Mouse (Mus musculus): ENCODE results near the gene Prm2. TPM values are rescaled to one million over a fixed set of nuclear protein-coding genes. Genes with fewer than 3 reads are reported as not detected.

Prm2 gene
- total RNA-seq, 2 experiments from 2014 or later, result not detected

- intact Hi-C loops (cut with DNase I), result loop anchor here (5.0 kb wide), 2 partner anchors 40 to 115 kb away; no protein-coding TSS in a partner anchor
- DNase-seq (ENCODE audit: low spot score), result no peak
Measured at GRCm38 (mm10) chr16:10782377-10783151, 13.4 kb downstream of the Prm2 start.

GRCm38 (mm10) chr16:10781862-10782371, 14.0 kb downstream of the Prm2 start:
- intact Hi-C loops (cut with DNase I), result loop anchor here (5.0 kb wide), 2 partner anchors 40 to 115 kb away; no protein-coding TSS in a partner anchor
- DNase-seq (ENCODE audit: low spot score), result no peak

GRCm38 (mm10) chr16:10780631-10781120, 15.3 kb downstream of the Prm2 start:
- no peak for DNase-seq (ENCODE audit: low spot score)
- intact Hi-C loops (cut with DNase I), result loop anchor here (5.0 kb wide), 2 partner anchors 38 to 113 kb away; no protein-coding TSS in a partner anchor

- intact Hi-C loops (cut with DNase I), result no loop called here
- no peak for DNase-seq (ENCODE audit: low spot score)
Measured at GRCm38 (mm10) chr16:10777579-10778160, 18.3 kb downstream of the Prm2 start.

GRCm38 (mm10) chr16:10776322-10776721, 19.6 kb downstream of the Prm2 start:
- no peak for DNase-seq (ENCODE audit: low spot score)
- intact Hi-C loops (cut with DNase I), result no loop called here

GRCm38 (mm10) chr16:10774726-10775125, 21.2 kb downstream of the Prm2 start:
- DNase-seq (ENCODE audit: low spot score), result no peak
- intact Hi-C loops (cut with DNase I), result no loop called here

- intact Hi-C loops (cut with DNase I), result no loop called here
- no peak for DNase-seq (ENCODE audit: low spot score)
Measured at GRCm38 (mm10) chr16:10773543-10773942, 22.4 kb downstream of the Prm2 start.

GRCm38 (mm10) chr16:10771769-10772510, 24.0 kb downstream of the Prm2 start:
- intact Hi-C loops (cut with DNase I), result no loop called here
- no peak for DNase-seq (ENCODE audit: low spot score)

- DNase-seq (ENCODE audit: low spot score), result no peak
- intact Hi-C loops (cut with DNase I), result no loop called here
Measured at GRCm38 (mm10) chr16:10770531-10771325, 25.2 kb downstream of the Prm2 start.

GRCm38 (mm10) chr16:10769661-10770060, 26.3 kb downstream of the Prm2 start:
- no peak for DNase-seq (ENCODE audit: low spot score)
- intact Hi-C loops (cut with DNase I), result loop anchor here (5.0 kb wide), 3 partner anchors 82 to 127 kb away; no protein-coding TSS in a partner anchor

GRCm38 (mm10) chr16:10768821-10769220, 27.1 kb downstream of the Prm2 start:
- DNase-seq (ENCODE audit: low spot score), result no peak
- intact Hi-C loops (cut with DNase I), result loop anchor here (5.0 kb wide), 3 partner anchors 82 to 127 kb away; no protein-coding TSS in a partner anchor

- intact Hi-C loops (cut with DNase I), result loop anchor here (5.0 kb wide), 3 partner anchors 80 to 125 kb away; no protein-coding TSS in a partner anchor
Measured at GRCm38 (mm10) chr16:10767158-10767557, 28.8 kb downstream of the Prm2 start.

GRCm38 (mm10) chr16:10764323-10764722, 31.6 kb downstream of the Prm2 start:
- intact Hi-C loops (cut with DNase I), result no loop called here
- no peak for DNase-seq (ENCODE audit: low spot score)

More at GRCm38 (mm10) chr16:10767158-10767557, 28.8 kb downstream of the Prm2 start:
- no peak for DNase-seq (ENCODE audit: low spot score)

GRCm38 (mm10) chr16:10763540-10764264, 32.2 kb downstream of the Prm2 start:
- intact Hi-C loops (cut with DNase I), result no loop called here
- no peak for DNase-seq (ENCODE audit: low spot score)

GRCm38 (mm10) chr16:10762569-10763180, 33.3 kb downstream of the Prm2 start:
- DNase-seq (ENCODE audit: low spot score), result no peak
- intact Hi-C loops (cut with DNase I), result no loop called here

GRCm38 (mm10) chr16:10761182-10761581, 34.8 kb downstream of the Prm2 start:
- DNase-seq (ENCODE audit: low spot score), result no peak
- intact Hi-C loops (cut with DNase I), result no loop called here

GRCm38 (mm10) chr16:10756168-10756567, 39.8 kb downstream of the Prm2 start:
- intact Hi-C loops (cut with DNase I), result no loop called here
- DNase-seq (ENCODE audit: low spot score), result no peak

Measured in heart, postnatal 25 days (tissue).